Mouse (Mus musculus): ENCODE measurements around the gene Micall1. TPM values are rescaled to one million over a fixed set of nuclear protein-coding genes. Genes with fewer than 3 reads are reported as not detected.
A peak's percentile ranks its signal among the peaks of the same experiment; 100 is the strongest.

Micall1 gene
- 8.9 and 10.6 TPM in 2 replicates for polyA plus RNA-seq (2015; fragmentation: Nextera tagmentation; extraction: Ambion mirVana)

DNA sequence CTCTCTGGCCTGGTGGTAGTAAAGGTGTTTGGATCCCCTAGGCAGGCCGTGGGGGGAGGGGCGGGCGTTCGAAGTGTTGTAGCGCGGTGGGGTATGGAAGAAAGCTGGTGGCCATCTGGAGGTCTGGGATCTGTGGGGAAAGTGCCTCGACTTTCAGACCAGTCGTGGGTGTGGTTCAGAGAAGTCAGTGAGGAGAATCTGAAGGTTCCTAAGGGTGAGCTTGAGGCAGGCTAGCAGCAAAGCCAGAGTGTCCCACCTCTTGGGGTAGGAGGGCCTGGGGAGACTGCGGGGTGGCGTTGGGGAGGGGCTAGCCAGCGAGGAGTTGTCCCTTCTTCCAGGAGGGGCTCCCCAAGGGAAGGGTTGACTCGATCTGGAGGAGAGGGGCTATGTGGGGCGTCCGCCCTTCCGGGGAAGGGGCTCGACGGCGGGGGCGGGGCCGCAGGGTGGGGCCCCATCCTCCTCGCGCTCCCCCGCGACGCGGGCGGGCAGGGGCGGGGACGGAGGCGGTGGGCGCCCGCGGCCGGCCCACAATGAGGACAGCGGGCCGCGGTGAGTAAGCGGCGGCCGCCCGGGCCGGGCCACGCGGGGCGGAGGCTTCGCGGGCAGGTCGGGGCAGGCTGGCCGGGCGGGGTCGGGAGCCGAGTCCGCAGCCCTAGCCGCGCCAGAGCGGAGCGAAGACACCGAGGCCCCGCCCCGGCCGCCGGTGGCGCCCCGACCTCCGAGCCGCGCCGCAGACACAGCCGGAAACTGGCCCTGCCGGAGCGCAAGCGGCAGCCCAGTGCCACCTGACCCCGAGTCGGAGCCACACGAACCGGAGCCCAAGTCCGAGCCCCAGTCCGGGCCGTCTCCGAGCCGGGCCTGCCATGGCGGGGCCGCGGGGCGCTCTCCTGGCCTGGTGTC is at the start of gene Micall1:
TSS of gene Micall1 (plus strand) at position 478 of the 900 bp plus-strand sequence.
- ATAC-seq (ENCODE audit: low FRiP score, low read depth): peak; percentile 84
- WGBS: under 1% methylated on average over 76 of the region's 85 CpGs
- H3K4me3 ChIP-seq: peak within 1 kb of the TSS; percentile 95
- peak within 1 kb of the TSS; percentile 97 for H3K4me2 ChIP-seq (replicated peaks)
- H3K9ac ChIP-seq: peak within 1 kb of the TSS; percentile 91
- H3K27ac ChIP-seq: peak within 1 kb of the TSS; percentile 87
- H3K36me3 ChIP-seq: peaks cover 7% of the 10 kb centered on the region
- no peaks in the 10 kb centered on the region for H3K27me3 ChIP-seq
- H3K9me3 ChIP-seq: no peaks in the 10 kb centered on the region
- H3K4me1 ChIP-seq: peaks cover 36% of the 10 kb centered on the region

DNA sequence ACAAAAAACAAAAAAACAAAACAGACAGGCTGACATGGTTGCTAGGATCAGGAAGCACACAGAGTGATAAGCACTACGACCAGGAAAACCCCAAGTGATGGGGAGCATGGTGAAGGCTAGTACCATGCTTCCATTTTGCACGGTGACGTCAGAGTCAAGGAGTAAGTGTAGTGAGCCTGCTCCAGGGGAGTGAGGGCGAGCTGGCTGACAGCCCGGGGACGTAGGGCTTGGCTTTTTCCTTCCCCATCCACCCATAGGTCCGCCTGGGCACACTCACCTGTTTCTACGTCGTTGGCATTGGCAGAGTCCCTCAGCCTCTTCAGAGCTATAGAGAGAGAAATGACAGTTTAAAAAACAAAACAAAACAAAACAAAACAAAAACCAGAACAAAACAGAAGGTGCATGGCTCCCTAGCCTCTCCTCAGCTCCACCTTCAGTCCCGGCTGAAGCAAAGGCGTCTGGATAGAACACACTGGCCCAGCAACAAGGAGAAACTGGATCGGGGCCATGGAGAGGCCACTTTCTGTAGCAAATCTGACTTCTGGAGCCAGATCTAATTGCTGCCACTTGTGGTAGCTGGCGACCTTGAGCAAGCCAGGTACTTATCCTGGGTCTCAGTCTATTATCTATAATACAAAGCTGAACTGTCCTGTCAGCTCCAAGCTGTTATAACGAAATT is 47.7 kb upstream of the Micall1 start:
- H3K9ac ChIP-seq: peak overlapping the region; percentile 35; the same call in 1 of the 2 replicates
- H3K4me1 ChIP-seq: peaks cover 18% of the 10 kb centered on the region
- no peak overlapping the region; the same call in 1 of the 2 replicates for H3K27ac ChIP-seq
- peak overlapping the region; percentile 81; the same call in 1 of the 2 replicates for H3K4me3 ChIP-seq
- no peak for ATAC-seq (ENCODE audit: low FRiP score, low read depth)
- H3K4me2 ChIP-seq (replicated peaks): peak overlapping the region; percentile 83
- H3K9me3 ChIP-seq: no peaks in the 10 kb centered on the region
- no peaks in the 10 kb centered on the region for H3K27me3 ChIP-seq
- peaks cover 51% of the 10 kb centered on the region for H3K36me3 ChIP-seq
- 81% methylated on average over 14 of the region's 14 CpGs for WGBS

GRCm38 (mm10) chr15:79062376-79063159 is 46.1 kb upstream of the Micall1 start, which contains the start of gene Ankrd54:
Gene Ankrd54, minus strand, starts transcription at chr15:79062893.
- Histone ChIP-seq H3K4me2 (replicated peaks) (peak within 1 kb of the TSS; percentile 83), H3K4me1 (peaks cover 25% of the 10 kb centered on the region), H3K36me3 (peaks cover 36% of the 10 kb centered on the region), H3K9ac (peak within 1 kb of the TSS; percentile 86), H3K27me3 (no peaks in the 10 kb centered on the region), H3K9me3 (no peaks in the 10 kb centered on the region), H3K4me3 (peak within 1 kb of the TSS; percentile 81), H3K27ac (peak within 1 kb of the TSS; percentile 44; the same call in 1 of the 2 replicates)
- under 1% methylated on average over 80 of the region's 80 CpGs for WGBS
- ATAC-seq (ENCODE audit: low FRiP score, low read depth): peak; percentile 100

- Histone ChIP-seq H3K36me3 (peaks cover 29% of the 10 kb centered on the region), H3K9me3 (no peaks in the 10 kb centered on the region), H3K4me2 (replicated peaks) (peak overlapping the region; percentile 63), H3K4me3 (peak overlapping the region; percentile 36), H3K4me1 (peaks cover 25% of the 10 kb centered on the region), H3K27me3 (no peaks in the 10 kb centered on the region), H3K9ac (no peak overlapping the region), H3K27ac (no peak overlapping the region; the same call in 1 of the 2 replicates)
- 10% methylated on average over 14 of the region's 14 CpGs for WGBS
- ATAC-seq (ENCODE audit: low FRiP score, low read depth): no peak
Measured at GRCm38 (mm10) chr15:79063160-79063740, 45.4 kb upstream of the Micall1 start.

DNA sequence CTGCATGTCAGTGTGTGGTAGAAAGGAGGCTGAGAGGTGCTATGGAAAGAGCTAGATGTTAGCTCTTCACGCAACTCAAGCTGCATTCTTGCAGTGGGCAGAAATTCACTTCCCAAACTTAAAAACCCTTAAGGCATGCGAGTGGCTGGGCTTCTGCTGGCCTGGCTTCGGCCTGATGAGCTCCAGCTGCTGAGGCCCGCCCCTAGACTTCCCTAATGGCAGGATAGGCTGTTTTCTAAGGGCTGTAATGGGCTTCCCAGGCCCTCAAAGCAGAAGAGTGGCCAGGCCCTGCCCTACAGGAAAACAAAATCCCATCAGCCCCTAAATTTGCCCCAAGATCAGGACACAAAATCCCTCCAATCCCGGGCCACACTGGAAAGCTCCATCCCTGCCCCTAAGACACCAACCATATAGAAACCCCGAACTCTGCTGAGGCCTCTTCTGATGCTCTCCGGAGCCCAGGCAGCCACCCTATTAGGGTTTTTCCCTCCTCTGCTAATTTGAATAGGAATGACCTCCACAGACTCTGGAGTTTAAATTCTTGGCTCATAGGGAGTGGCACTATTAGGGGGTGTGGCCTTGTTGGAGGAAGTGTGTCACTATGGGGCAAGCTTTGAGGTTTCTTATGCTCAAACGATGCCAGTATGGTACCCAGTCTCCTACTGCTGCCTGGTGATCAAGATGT is 43.5 kb upstream of the Micall1 start:
- ATAC-seq (ENCODE audit: low FRiP score, low read depth): no peak
- no peaks in the 10 kb centered on the region for H3K27me3 ChIP-seq
- no peaks in the 10 kb centered on the region for H3K9me3 ChIP-seq
- H3K4me3 ChIP-seq: no peak overlapping the region
- no peak overlapping the region for H3K4me2 ChIP-seq (replicated peaks)
- peaks cover 9% of the 10 kb centered on the region for H3K36me3 ChIP-seq
- H3K27ac ChIP-seq: no peak overlapping the region; the same call in 1 of the 2 replicates
- peaks cover 25% of the 10 kb centered on the region for H3K4me1 ChIP-seq
- WGBS: 41% methylated on average over 8 of the region's 8 CpGs
- no peak overlapping the region for H3K9ac ChIP-seq

DNA sequence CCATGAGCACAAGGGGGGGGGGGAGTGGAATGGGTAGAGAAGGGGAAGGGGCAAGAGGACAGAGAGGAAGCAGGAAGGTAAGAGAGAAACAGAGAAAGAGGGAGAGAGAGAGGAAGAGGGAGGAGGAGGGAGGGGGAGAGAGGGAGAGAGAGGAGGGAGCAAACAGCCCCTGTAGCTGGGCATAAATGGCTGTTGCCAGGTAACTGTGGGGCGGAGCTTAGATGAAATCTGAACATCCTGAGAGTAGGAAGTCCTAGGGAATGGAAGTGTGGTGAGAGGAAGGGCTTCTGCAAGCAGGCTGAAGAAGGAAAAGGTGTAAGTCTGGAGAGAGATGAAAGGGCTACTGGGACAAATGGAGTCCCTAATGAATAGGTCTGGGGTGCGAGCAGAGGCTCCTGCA is 42.4 kb upstream of the Micall1 start:
- 24% methylated on average over 2 of the region's 2 CpGs for WGBS
- no peak overlapping the region for H3K27ac ChIP-seq
- no peak overlapping the region for H3K9ac ChIP-seq
- no peak overlapping the region for H3K4me2 ChIP-seq (replicated peaks)
- no peaks in the 10 kb centered on the region for H3K36me3 ChIP-seq
- H3K4me1 ChIP-seq: peaks cover 21% of the 10 kb centered on the region
- no peak for ATAC-seq (ENCODE audit: low FRiP score, low read depth)
- H3K4me3 ChIP-seq: no peak overlapping the region
- H3K9me3 ChIP-seq: no peaks in the 10 kb centered on the region
- no peaks in the 10 kb centered on the region for H3K27me3 ChIP-seq

GRCm38 (mm10) chr15:79067631-79068030 is 41.1 kb upstream of the Micall1 start:
- no peak overlapping the region for H3K9ac ChIP-seq
- WGBS: 66% methylated on average over 3 of the region's 3 CpGs
- H3K9me3 ChIP-seq: no peaks in the 10 kb centered on the region
- no peaks in the 10 kb centered on the region for H3K36me3 ChIP-seq
- ATAC-seq (ENCODE audit: low FRiP score, low read depth): no peak
- H3K4me3 ChIP-seq: no peak overlapping the region
- H3K4me1 ChIP-seq: peaks cover 13% of the 10 kb centered on the region
- H3K27me3 ChIP-seq: no peaks in the 10 kb centered on the region
- H3K4me2 ChIP-seq (replicated peaks): no peak overlapping the region
- no peak overlapping the region for H3K27ac ChIP-seq

- Histone ChIP-seq H3K9me3 (no peaks in the 10 kb centered on the region), H3K27ac (no peak overlapping the region), H3K9ac (no peak overlapping the region), H3K27me3 (no peaks in the 10 kb centered on the region), H3K4me3 (no peak overlapping the region), H3K4me1 (peaks cover 11% of the 10 kb centered on the region), H3K36me3 (no peaks in the 10 kb centered on the region), H3K4me2 (replicated peaks) (no peak overlapping the region)
- 82% methylated on average over 3 of the region's 3 CpGs for WGBS
- no peak for ATAC-seq (ENCODE audit: low FRiP score, low read depth)
Measured at GRCm38 (mm10) chr15:79068416-79068815, 40.3 kb upstream of the Micall1 start.

DNA sequence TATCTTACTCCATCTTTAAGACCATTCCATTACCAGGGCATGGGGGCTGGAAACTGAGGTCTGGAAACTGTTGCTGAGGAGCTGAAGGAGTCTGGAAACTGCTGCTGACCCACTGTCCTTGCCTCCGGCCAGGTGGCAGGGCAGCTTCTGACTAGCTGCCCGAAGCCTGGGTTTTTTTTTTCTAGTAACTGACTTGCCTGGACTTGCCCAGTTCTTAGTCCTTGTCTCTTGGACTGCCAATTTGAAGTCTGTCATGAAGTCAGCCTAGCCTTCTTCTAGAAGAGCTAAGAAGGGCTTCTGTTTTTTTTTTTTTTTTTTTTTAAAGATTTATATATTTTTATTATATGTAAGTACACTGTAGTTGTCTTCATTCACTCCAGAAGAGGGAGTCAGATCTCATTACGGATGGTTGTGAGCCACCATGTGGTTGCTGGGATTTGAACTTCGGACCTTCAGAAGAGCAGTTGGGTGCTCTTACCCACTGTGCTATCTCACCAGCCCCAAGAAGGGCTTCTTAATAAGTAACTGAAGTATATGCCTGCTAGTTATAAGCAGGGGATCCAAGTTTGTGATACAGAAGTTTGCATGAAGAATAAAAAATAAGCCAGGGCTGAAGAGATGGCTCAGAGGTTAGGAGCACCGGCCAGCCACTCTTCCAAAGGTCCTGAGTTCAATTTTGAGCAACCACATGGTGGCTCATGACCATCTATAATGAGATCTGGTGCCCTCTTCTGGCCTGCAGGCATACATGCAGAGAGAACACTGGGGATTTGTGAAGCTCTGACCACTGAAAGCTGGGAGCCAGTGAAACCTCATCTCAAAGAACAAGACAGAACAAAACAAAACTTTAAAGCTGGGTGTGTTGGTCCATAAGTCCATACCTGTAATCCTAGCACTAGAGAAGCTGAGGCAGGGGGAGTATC is 37.3 kb upstream of the Micall1 start:
- Histone ChIP-seq H3K9me3 (no peaks in the 10 kb centered on the region), H3K4me3 (no peak overlapping the region), H3K27me3 (no peaks in the 10 kb centered on the region), H3K36me3 (no peaks in the 10 kb centered on the region), H3K9ac (no peak overlapping the region), H3K4me2 (replicated peaks) (no peak overlapping the region), H3K4me1 (peaks cover 18% of the 10 kb centered on the region), H3K27ac (no peak overlapping the region)
- ATAC-seq (ENCODE audit: low FRiP score, low read depth): no peak
- 62% methylated on average over 5 of the region's 5 CpGs for WGBS

GRCm38 (mm10) chr15:79073752-79074151 is 34.9 kb upstream of the Micall1 start:
- Histone ChIP-seq H3K36me3 (peaks cover 24% of the 10 kb centered on the region), H3K27me3 (no peaks in the 10 kb centered on the region), H3K9ac (no peak overlapping the region), H3K4me3 (no peak overlapping the region), H3K4me2 (replicated peaks) (no peak overlapping the region), H3K27ac (no peak overlapping the region), H3K4me1 (peaks cover 16% of the 10 kb centered on the region), H3K9me3 (no peaks in the 10 kb centered on the region)
- ATAC-seq (ENCODE audit: low FRiP score, low read depth): no peak
